Mouse (Mus musculus) heart, adult 2 months (tissue): ENCODE results near the gene Fyttd1. TPM values are rescaled to one million over a fixed set of nuclear protein-coding genes. Genes with fewer than 3 reads are reported as not detected.

Experiments
- DNase-seq, 2 experiments: peaks; one replicate each; pipeline ENCODE4 v3.0.0; 2021
- H3K27ac ChIP-seq: fragments of 200-600 bp; 2 replicates; pipeline ENCODE4 v1.8.1; 2022
- H3K27me3 ChIP-seq: fragments of 200-500 bp; 2 replicates; pipeline ENCODE4 v1.6.1; 2012; ENCODE audit warnings: mild to moderate bottlenecking, low read length, inconsistent platforms, mixed read lengths; ENCODE audit not compliant: control insufficient read depth, insufficient read depth
- H3K36me3 ChIP-seq: fragments of 200-500 bp; 2 replicates; pipeline ENCODE4 v1.6.1; 2012; ENCODE audit warnings: low read length, inconsistent platforms; ENCODE audit not compliant: control insufficient read depth, insufficient read depth
- H3K4me1 ChIP-seq: fragments of 200-500 bp; 2 replicates; pipeline ENCODE4 v1.6.1; 2011; ENCODE audit warnings: low read length; ENCODE audit not compliant: control insufficient read depth, insufficient read depth
- H3K4me3 ChIP-seq: fragments of 200-600 bp; 2 replicates; pipeline ENCODE4 v1.8.1; 2022
- H3K79me2 ChIP-seq: fragments of 200-500 bp; replicated peaks from 2 replicates; pipeline ENCODE4 v1.6.1; 2012; ENCODE audit warnings: mild to moderate bottlenecking, inconsistent platforms, low read length, moderate library complexity, mixed read lengths; ENCODE audit not compliant: control insufficient read depth, insufficient read depth
- H3K9ac ChIP-seq: fragments of 200-500 bp; 2 replicates; pipeline ENCODE4 v1.6.1; 2012; ENCODE audit warnings: low read depth, mild to moderate bottlenecking, control low read depth, inconsistent platforms, low read length, mixed read lengths
- CTCF ChIP-seq: fragments of 200-600 bp; IDR thresholded peaks from 2 replicates; pipeline ENCODE4 v1.8.1; 2022; ENCODE audit warnings: antibody characterized with exemption, mild to moderate bottlenecking, moderate library complexity
- EP300 ChIP-seq: fragments of 200-500 bp; IDR thresholded peaks from 2 replicates; pipeline ENCODE4 v1.6.1; 2011; ENCODE audit warnings: low read depth, low read length, control low read depth; ENCODE audit not compliant: insufficient read depth
- POLR2A ChIP-seq: fragments of 200-500 bp; IDR thresholded peaks from 2 replicates; pipeline ENCODE4 v1.6.1; 2011; ENCODE audit warnings: mild to moderate bottlenecking, low read depth, low read length, control low read depth; ENCODE audit not compliant: insufficient read depth
- WGBS: fragments of 180-500 bp; shearing (Covaris S2); methylation state at CpG from one replicate; pipeline ENCODE4 v1.1.7; 2018; 5-methylcytosine and 5-hydroxymethylcytosine counted together
- intact Hi-C: fragments of 180-260 bp; cut with DNase I; formaldehyde crosslinking; loops from one replicate; pipeline ENCODE4 v1.15.1; 2025
- polyA plus RNA-seq: library from polyadenylated mRNA; depleted of rRNA; stranded (reverse); fragments of >200 nt; gene quantifications from 2 replicates; pipeline ENCODE4 v1.2.3, GENCODE M21; 2012
- total RNA-seq, 2 experiments: library from RNA; stranded (reverse); gene quantifications; 2 replicates each; pipeline ENCODE4 v1.2.3; 2021

Fyttd1 gene
- total and polyA plus RNA-seq, 3 experiments = 13.4 to 108 (median 101) TPM

GRCm38 (mm10) chr16:32861813-32862385 is 15.4 kb upstream of the Fyttd1 start:
- Histone ChIP-seq H3K36me3 (peaks cover 26% of the 10 kb centered on the region), H3K9ac (no peak overlapping the region), H3K4me3 (no peak overlapping the region), H3K79me2 (peaks cover 12% of the 10 kb centered on the region), H3K27me3 (no peaks in the 10 kb centered on the region), H3K4me1 (peaks cover 15% of the 10 kb centered on the region), H3K27ac (no peak overlapping the region; the same call in 1 of the 2 replicates)
- intact Hi-C loops = no loop called here
- WGBS = 71% methylated on average over 3 of the region's 3 CpGs
- no peak for DNase-seq
- TF ChIP-seq CTCF (no peak), EP300 (no peak), POLR2A (no peak)

GRCm38 (mm10) chr16:32865401-32865800 is 11.9 kb upstream of the Fyttd1 start:
- Histone ChIP-seq H3K27ac (no peak overlapping the region), H3K9ac (no peak overlapping the region), H3K79me2 (peaks cover 12% of the 10 kb centered on the region), H3K36me3 (peaks cover 10% of the 10 kb centered on the region), H3K27me3 (no peaks in the 10 kb centered on the region), H3K4me3 (no peak overlapping the region), H3K4me1 (peaks cover 8% of the 10 kb centered on the region)
- intact Hi-C loops = no loop called here
- DNase-seq = no peak
- 81% methylated on average over 4 of the region's 4 CpGs for WGBS
- TF ChIP-seq POLR2A (no peak), CTCF (no peak), EP300 (no peak)

- Histone ChIP-seq H3K27me3 (no peaks in the 10 kb centered on the region), H3K4me1 (peaks cover 8% of the 10 kb centered on the region), H3K27ac (no peak overlapping the region), H3K36me3 (peaks cover 10% of the 10 kb centered on the region), H3K9ac (no peak overlapping the region), H3K79me2 (peaks cover 7% of the 10 kb centered on the region), H3K4me3 (no peak overlapping the region)
- TF ChIP-seq EP300 (no peak), CTCF (no peak), POLR2A (no peak)
- no peak for DNase-seq
- 78% methylated on average over 5 of the region's 5 CpGs for WGBS
- intact Hi-C loops = no loop called here
Measured at GRCm38 (mm10) chr16:32866713-32867112, 10.6 kb upstream of the Fyttd1 start.

- Histone ChIP-seq H3K9ac (peak overlapping the region; percentile 97), H3K4me3 (peak overlapping the region; percentile 93), H3K27ac (peak overlapping the region; percentile 92), H3K4me1 (peaks cover 8% of the 10 kb centered on the region), H3K27me3 (no peaks in the 10 kb centered on the region), H3K36me3 (peaks cover 8% of the 10 kb centered on the region), H3K79me2 (peaks cover 7% of the 10 kb centered on the region)
- intact Hi-C loops = loop anchor here (1.0 kb wide), 1 partner anchor 9 kb away; the partner anchor contains the start of genes Fyttd1 and Rubcn
- TF ChIP-seq EP300 = peak; percentile 57; the same call in 1 of the 2 replicates
- peak; percentile 15; the same call in 1 of the 2 replicates for TF ChIP-seq CTCF
- TF ChIP-seq POLR2A = peak; percentile 86
- DNase-seq = peak; percentile 89 to 93
- under 1% methylated on average over 35 of the region's 35 CpGs for WGBS
Measured at GRCm38 (mm10) chr16:32867919-32868552, 9.3 kb upstream of the Fyttd1 start.

GRCm38 (mm10) chr16:32870231-32870630 is 7.1 kb upstream of the Fyttd1 start:
- TF ChIP-seq CTCF = no peak
- no peak for TF ChIP-seq POLR2A
- TF ChIP-seq EP300 = no peak
- Histone ChIP-seq H3K27me3 (no peaks in the 10 kb centered on the region), H3K79me2 (peaks cover 4% of the 10 kb centered on the region; the same call in 1 of the 2 replicates), H3K4me3 (no peak overlapping the region), H3K4me1 (peaks cover 3% of the 10 kb centered on the region), H3K36me3 (peaks cover 8% of the 10 kb centered on the region), H3K9ac (no peak overlapping the region), H3K27ac (no peak overlapping the region)
- intact Hi-C loops = no loop called here
- 74% methylated on average over 5 of the region's 5 CpGs for WGBS
- no peak for DNase-seq

GRCm38 (mm10) chr16:32873366-32873765 is 3.9 kb upstream of the Fyttd1 start:
- H3K4me1 ChIP-seq = no peaks in the 10 kb centered on the region; the same call in 1 of the 2 replicates
- no peaks in the 10 kb centered on the region for H3K36me3 ChIP-seq
- WGBS = 64% methylated on average over 3 of the region's 3 CpGs
- no peak overlapping the region for H3K9ac ChIP-seq
- no peak overlapping the region for H3K27ac ChIP-seq
- intact Hi-C loops = no loop called here
- no peaks in the 10 kb centered on the region for H3K27me3 ChIP-seq
- TF ChIP-seq POLR2A = no peak
- TF ChIP-seq EP300 = no peak
- no peak for TF ChIP-seq CTCF
- DNase-seq = no peak
- no peak overlapping the region for H3K4me3 ChIP-seq
- peaks cover 2% of the 10 kb centered on the region; the same call in 1 of the 2 replicates for H3K79me2 ChIP-seq
